Comparison of ENCODE assay signal across 8 mouse cellular contexts in genomic region chr7:19131324-19131848, GRCm38 (mm10). TPM values are rescaled to one million over a fixed set of nuclear protein-coding genes. Genes with fewer than 3 reads are reported as not detected.
DNase-seq lines count a peak whose midpoint lies in the region; ATAC-seq lines count a peak whose summit lies in the region.

No protein-coding gene starts in this region.

- H3K27ac ChIP-seq in heart, embryonic 14.5 days (replicated peaks in 1 of 2; ENCODE audit: control insufficient read depth in 1 of 2, insufficient read depth in 1 of 2, low read depth in 2 of 2, low read length in 2 of 2), result peak overlapping the region; percentile 92
- H3K27ac ChIP-seq in liver, embryonic 13.5 days, result peak overlapping the region; percentile 73; the same call in 1 of the 2 replicates
- peak overlapping the region; percentile 91 for H3K27ac ChIP-seq in stomach, embryonic 16.5 days (ENCODE audit: low read length)

- no peaks in the 10 kb centered on the region for H3K27me3 ChIP-seq in heart, embryonic 14.5 days (ENCODE audit: control insufficient read depth, insufficient read depth, low read length)
- H3K27me3 ChIP-seq in liver, embryonic 13.5 days, result no peaks in the 10 kb centered on the region
- no peaks in the 10 kb centered on the region for H3K27me3 ChIP-seq in stomach, embryonic 16.5 days (ENCODE audit: control insufficient read depth, insufficient read depth, low read length)

- peak overlapping the region; percentile 45 to 59 for H3K4me3 ChIP-seq in heart, embryonic 14.5 days (ENCODE audit: control insufficient read depth in 1 of 2, insufficient read depth in 1 of 2, low read depth in 1 of 2, low read length in 2 of 2)
- peak overlapping the region; percentile 48 for H3K4me3 ChIP-seq in liver, embryonic 13.5 days (replicated peaks)
- H3K4me3 ChIP-seq in stomach, embryonic 16.5 days (replicated peaks; ENCODE audit: low read length), result peak overlapping the region; percentile 46

- peak overlapping the region; percentile 65 for H3K4me2 ChIP-seq in heart, embryonic 14.5 days (ENCODE audit: low read length)
- peak overlapping the region; percentile 72 for H3K4me2 ChIP-seq in liver, embryonic 13.5 days
- H3K4me2 ChIP-seq in stomach, embryonic 16.5 days (ENCODE audit: low read depth, low read length), result peak overlapping the region; percentile 56

- peak; percentile 60 for DNase-seq in c-Kit-negative CD71-positive TER-119-positive erythroid progenitor cells, embryonic 14.5 days (ENCODE audit: low read depth, low spot score)
- peak; percentile 99 for DNase-seq in fibroblast of lung, adult 2 months (ENCODE audit: low read depth)
- peak; percentile 99 for DNase-seq in kidney, postnatal 14 days
- DNase-seq in liver, embryonic 13.5 days, result peak; percentile 89
- DNase-seq in neural tube, embryonic 10.5 days (ENCODE audit: extremely low spot score, low spot score), result peak; percentile 97

- peak; percentile 94 for ATAC-seq in CD4-positive, CD25-positive, alpha-beta regulatory T cell, adult 4 months
- peak; percentile 98 for ATAC-seq in heart, embryonic 14.5 days (ENCODE audit: insufficient number of reproducible peaks, insufficient read depth, low FRiP score, low read depth)
- peak; percentile 95 for ATAC-seq in liver, embryonic 13.5 days (ENCODE audit: low read depth)
- ATAC-seq in stomach, embryonic 16.5 days (ENCODE audit: insufficient read depth, low FRiP score), result peak; percentile 99

- H3K9ac ChIP-seq in heart, embryonic 14.5 days (ENCODE audit: low read length), result peak overlapping the region; percentile 71
- peak overlapping the region; percentile 53 for H3K9ac ChIP-seq in liver, embryonic 13.5 days
- H3K9ac ChIP-seq in stomach, embryonic 16.5 days (ENCODE audit: low read length), result peak overlapping the region; percentile 65

- H3K4me1 ChIP-seq in heart, embryonic 14.5 days (ENCODE audit: control insufficient read depth in 2 of 2, insufficient read depth in 2 of 2, low read length in 2 of 2), result peaks cover 4 to 16% of the 10 kb centered on the region in 2 experiments; a peak in 3 of 4 replicates
- peaks cover 23% of the 10 kb centered on the region for H3K4me1 ChIP-seq in liver, embryonic 13.5 days (replicated peaks)
- peaks cover 10% of the 10 kb centered on the region for H3K4me1 ChIP-seq in stomach, embryonic 16.5 days (ENCODE audit: control insufficient read depth, insufficient read depth, low read length)

- H3K36me3 ChIP-seq in heart, embryonic 14.5 days (ENCODE audit: control insufficient read depth, insufficient read depth, low read length), result peaks cover 36% of the 10 kb centered on the region
- H3K36me3 ChIP-seq in liver, embryonic 13.5 days, result peaks cover 19% of the 10 kb centered on the region
- H3K36me3 ChIP-seq in stomach, embryonic 16.5 days (ENCODE audit: control insufficient read depth, insufficient read depth, low read length), result peaks cover 4% of the 10 kb centered on the region

- no peaks in the 10 kb centered on the region for H3K9me3 ChIP-seq in heart, embryonic 14.5 days (ENCODE audit: control insufficient read depth, low read length)
- H3K9me3 ChIP-seq in liver, embryonic 13.5 days (replicated peaks), result no peaks in the 10 kb centered on the region
- H3K9me3 ChIP-seq in stomach, embryonic 16.5 days (replicated peaks; ENCODE audit: control insufficient read depth, low read length), result no peaks in the 10 kb centered on the region

- under 1% methylated on average over 39 of the region's 39 CpGs for WGBS in heart, embryonic 14.5 days
- 2% methylated on average over 38 of the region's 39 CpGs for WGBS in liver, embryonic 13.5 days (ENCODE audit: insufficient replicate concordance)
- WGBS in stomach, embryonic 16.5 days, result under 1% methylated on average over 39 of the region's 39 CpGs

RNA-seq across cellular contexts. Expression of gene Fbxo46, which starts 11.7 kb away (rescaled TPM):
- polyA plus RNA-seq in CD4-positive, CD25-positive, alpha-beta regulatory T cell, adult 4 months (2017; shearing (Covaris generic)), result 10 to 100 TPM; 23.1 to 29.0 TPM
- 5.5 and 5.6 TPM in 2 replicates for polyA plus RNA-seq in heart, embryonic 14.5 days (2014; fragmentation: Nextera tagmentation; extraction: Ambion mirVana)
- 5.6 and 6.4 TPM in 2 replicates for polyA plus RNA-seq in liver, embryonic 13.5 days (2015; fragmentation: Nextera tagmentation; extraction: Ambion mirVana)
- 13.5 and 15.3 TPM in 2 replicates for polyA plus RNA-seq in stomach, embryonic 16.5 days (2015; fragmentation: Nextera tagmentation; extraction: Ambion mirVana)

RNA-seq across cellular contexts. Expression of gene Gm4969, which starts 13.2 kb away (rescaled TPM):
- polyA plus RNA-seq in CD4-positive, CD25-positive, alpha-beta regulatory T cell, adult 4 months (2017; shearing (Covaris generic)), result not detected
- 1.2 TPM in 2 replicates for polyA plus RNA-seq in heart, embryonic 14.5 days (2014; fragmentation: Nextera tagmentation; extraction: Ambion mirVana)
- 0.17 and 0.30 TPM in 2 replicates for polyA plus RNA-seq in liver, embryonic 13.5 days (2015; fragmentation: Nextera tagmentation; extraction: Ambion mirVana)
- polyA plus RNA-seq in stomach, embryonic 16.5 days (2015; fragmentation: Nextera tagmentation; extraction: Ambion mirVana), result 2.2 and 2.5 TPM in 2 replicates

RNA-seq across cellular contexts. Expression of gene Qpctl, which starts 17.7 kb away (rescaled TPM):
- 10 to 100 TPM in 1 of 2 experiments, 1 to 10 TPM in 1; 9.1 to 17.8 TPM for polyA plus RNA-seq in CD4-positive, CD25-positive, alpha-beta regulatory T cell, adult 4 months (2017; shearing (Covaris generic))
- polyA plus RNA-seq in heart, embryonic 14.5 days (2014; fragmentation: Nextera tagmentation; extraction: Ambion mirVana), result 7.0 and 7.8 TPM in 2 replicates
- 4.0 and 4.3 TPM in 2 replicates for polyA plus RNA-seq in liver, embryonic 13.5 days (2015; fragmentation: Nextera tagmentation; extraction: Ambion mirVana)
- 14.1 and 14.8 TPM in 2 replicates for polyA plus RNA-seq in stomach, embryonic 16.5 days (2015; fragmentation: Nextera tagmentation; extraction: Ambion mirVana)

RNA-seq across cellular contexts. Expression of gene Snrpd2, which starts 18.1 kb away (rescaled TPM):
- 10 to 100 TPM; 63.0 to 77.3 TPM for polyA plus RNA-seq in CD4-positive, CD25-positive, alpha-beta regulatory T cell, adult 4 months (2017; shearing (Covaris generic))
- 104 and 111 TPM in 2 replicates for polyA plus RNA-seq in heart, embryonic 14.5 days (2014; fragmentation: Nextera tagmentation; extraction: Ambion mirVana)
- 85.9 and 89.4 TPM in 2 replicates for polyA plus RNA-seq in liver, embryonic 13.5 days (2015; fragmentation: Nextera tagmentation; extraction: Ambion mirVana)
- polyA plus RNA-seq in stomach, embryonic 16.5 days (2015; fragmentation: Nextera tagmentation; extraction: Ambion mirVana), result 123 and 136 TPM in 2 replicates

RNA-seq across cellular contexts. Expression of gene Gipr, which starts 34.5 kb away (rescaled TPM):
- not detected for polyA plus RNA-seq in CD4-positive, CD25-positive, alpha-beta regulatory T cell, adult 4 months (2017; shearing (Covaris generic))
- 51.5 and 52.6 TPM in 2 replicates for polyA plus RNA-seq in heart, embryonic 14.5 days (2014; fragmentation: Nextera tagmentation; extraction: Ambion mirVana)
- 0.17 and 0.28 TPM in 2 replicates for polyA plus RNA-seq in liver, embryonic 13.5 days (2015; fragmentation: Nextera tagmentation; extraction: Ambion mirVana)
- polyA plus RNA-seq in stomach, embryonic 16.5 days (2015; fragmentation: Nextera tagmentation; extraction: Ambion mirVana), result 1.6 and 2.4 TPM in 2 replicates

Comparison
In these comparisons a context has a peak if more than half of its experiments do, and no peak if none do; other contexts are left out.
1. Peak in every context shown above with its lines: DNase-seq, ATAC-seq, H3K4me3 ChIP-seq and H3K27ac ChIP-seq.